Mouse (Mus musculus): ENCODE data around the gene Wsb1. TPM values are rescaled to one million over a fixed set of nuclear protein-coding genes. Genes with fewer than 3 reads are reported as not detected.
A peak's percentile ranks its signal among the peaks of the same experiment; 100 is the strongest.

Wsb1 gene
- polyA plus RNA-seq, 1 experiment: 47.5 TPM

GRCm38 (mm10) chr11:79237644-79238397, 16.6 kb downstream of the Wsb1 start:
- WGBS: 76% methylated on average over 11 of the region's 11 CpGs
- peaks cover 43% of the 10 kb centered on the region for H3K36me3 ChIP-seq (ENCODE audit: control insufficient read depth, insufficient read depth, low read length)
- H3K27ac ChIP-seq (ENCODE audit: insufficient read depth, low read depth, low read length): no peak overlapping the region; the same call in 1 of the 2 replicates
- TF ChIP-seq CTCF (IDR thresholded peaks at IDR 0.05; ENCODE audit: extremely low read depth, insufficient read length, insufficient replicate concordance, low read depth, low read length): no peak
- no peak for TF ChIP-seq POLR2A (IDR thresholded peaks at IDR 0.05; ENCODE audit: low read depth, low read length)
- H3K4me1 ChIP-seq (ENCODE audit: control insufficient read depth, insufficient read depth, insufficient read length, low read length): no peaks in the 10 kb centered on the region
- no peaks in the 10 kb centered on the region for H3K27me3 ChIP-seq (ENCODE audit: control insufficient read depth, insufficient read depth, low read length)
- no peak overlapping the region for H3K4me3 ChIP-seq (ENCODE audit: low read depth, low read length)

GRCm38 (mm10) chr11:79230251-79230570, 24.3 kb downstream of the Wsb1 start:
- WGBS: 27% methylated on average over 13 of the region's 13 CpGs
- TF ChIP-seq POLR2A (IDR thresholded peaks at IDR 0.05; ENCODE audit: low read depth, low read length) (no peak), CTCF (IDR thresholded peaks at IDR 0.05; ENCODE audit: extremely low read depth, insufficient read length, insufficient replicate concordance, low read depth, low read length) (no peak)
- H3K27ac ChIP-seq (ENCODE audit: insufficient read depth, low read depth, low read length): peak overlapping the region; percentile 90

GRCm38 (mm10) chr11:79229561-79230250, 24.8 kb downstream of the Wsb1 start:
- 22% methylated on average over 11 of the region's 11 CpGs for WGBS
- TF ChIP-seq CTCF (IDR thresholded peaks at IDR 0.05; ENCODE audit: extremely low read depth, insufficient read length, insufficient replicate concordance, low read depth, low read length) (no peak), POLR2A (IDR thresholded peaks at IDR 0.05; ENCODE audit: low read depth, low read length) (no peak)
- peaks cover 15% of the 10 kb centered on the region; the same call in 1 of the 2 replicates for H3K4me1 ChIP-seq (ENCODE audit: control insufficient read depth, insufficient read depth, insufficient read length, low read length)
- H3K4me3 ChIP-seq (ENCODE audit: low read depth, low read length): peak overlapping the region; percentile 23
- H3K27me3 ChIP-seq (ENCODE audit: control insufficient read depth, insufficient read depth, low read length): no peaks in the 10 kb centered on the region
- H3K36me3 ChIP-seq (ENCODE audit: control insufficient read depth, insufficient read depth, low read length): no peaks in the 10 kb centered on the region
- H3K27ac ChIP-seq (ENCODE audit: insufficient read depth, low read depth, low read length): peak overlapping the region; percentile 90

More at GRCm38 (mm10) chr11:79230251-79230570, 24.3 kb downstream of the Wsb1 start:
- Histone ChIP-seq H3K4me3 (ENCODE audit: low read depth, low read length) (peak overlapping the region; percentile 11), H3K27me3 (ENCODE audit: control insufficient read depth, insufficient read depth, low read length) (no peaks in the 10 kb centered on the region), H3K36me3 (ENCODE audit: control insufficient read depth, insufficient read depth, low read length) (no peaks in the 10 kb centered on the region), H3K4me1 (ENCODE audit: control insufficient read depth, insufficient read depth, insufficient read length, low read length) (peaks cover 15% of the 10 kb centered on the region; the same call in 1 of the 2 replicates)

- TF ChIP-seq CTCF (IDR thresholded peaks at IDR 0.05; ENCODE audit: extremely low read depth, insufficient read length, insufficient replicate concordance, low read depth, low read length) (no peak), POLR2A (IDR thresholded peaks at IDR 0.05; ENCODE audit: low read depth, low read length) (no peak; the same call in 1 of the 2 replicates)
- Histone ChIP-seq H3K36me3 (ENCODE audit: control insufficient read depth, insufficient read depth, low read length) (no peaks in the 10 kb centered on the region), H3K4me3 (ENCODE audit: low read depth, low read length) (peak overlapping the region; percentile 23), H3K27ac (ENCODE audit: insufficient read depth, low read depth, low read length) (peak overlapping the region; percentile 90), H3K4me1 (ENCODE audit: control insufficient read depth, insufficient read depth, insufficient read length, low read length) (peaks cover 18% of the 10 kb centered on the region), H3K27me3 (ENCODE audit: control insufficient read depth, insufficient read depth, low read length) (no peaks in the 10 kb centered on the region)
- WGBS: 23% methylated on average over 10 of the region's 10 CpGs
Measured at GRCm38 (mm10) chr11:79229057-79229504, 25.4 kb downstream of the Wsb1 start.

- peak overlapping the region; percentile 90 for H3K27ac ChIP-seq (ENCODE audit: insufficient read depth, low read depth, low read length)
- no peaks in the 10 kb centered on the region for H3K36me3 ChIP-seq (ENCODE audit: control insufficient read depth, insufficient read depth, low read length)
- WGBS: 34% methylated on average over 2 of the region's 2 CpGs
- TF ChIP-seq CTCF (IDR thresholded peaks at IDR 0.05; ENCODE audit: extremely low read depth, insufficient read length, insufficient replicate concordance, low read depth, low read length) (no peak), POLR2A (IDR thresholded peaks at IDR 0.05; ENCODE audit: low read depth, low read length) (no peak)
- H3K4me3 ChIP-seq (ENCODE audit: low read depth, low read length): no peak overlapping the region
- no peaks in the 10 kb centered on the region for H3K27me3 ChIP-seq (ENCODE audit: control insufficient read depth, insufficient read depth, low read length)
- H3K4me1 ChIP-seq (ENCODE audit: control insufficient read depth, insufficient read depth, insufficient read length, low read length): peaks cover 18% of the 10 kb centered on the region
Measured at GRCm38 (mm10) chr11:79228089-79228488, 26.4 kb downstream of the Wsb1 start.

GRCm38 (mm10) chr11:79225371-79226155, 28.9 kb downstream of the Wsb1 start:
- no peak overlapping the region for H3K27ac ChIP-seq (ENCODE audit: insufficient read depth, low read depth, low read length)
- TF ChIP-seq POLR2A (IDR thresholded peaks at IDR 0.05; ENCODE audit: low read depth, low read length) (no peak), CTCF (IDR thresholded peaks at IDR 0.05; ENCODE audit: extremely low read depth, insufficient read length, insufficient replicate concordance, low read depth, low read length) (no peak)
- no peak overlapping the region for H3K4me3 ChIP-seq (ENCODE audit: low read depth, low read length)
- 89% methylated on average over 8 of the region's 8 CpGs for WGBS
- H3K36me3 ChIP-seq (ENCODE audit: control insufficient read depth, insufficient read depth, low read length): no peaks in the 10 kb centered on the region
- H3K27me3 ChIP-seq (ENCODE audit: control insufficient read depth, insufficient read depth, low read length): no peaks in the 10 kb centered on the region
- H3K4me1 ChIP-seq (ENCODE audit: control insufficient read depth, insufficient read depth, insufficient read length, low read length): peaks cover 18% of the 10 kb centered on the region
